Mouse (Mus musculus) forebrain, postnatal 0 days (tissue): Measurements from ENCODE around the gene Serpine1. TPM values are rescaled to one million over a fixed set of nuclear protein-coding genes. Genes with fewer than 3 reads are reported as not detected.

Experiments used
- ATAC-seq: fragments of 200-750 bp; cut with Nextera tagmentation; 2 replicates; pipeline ENCODE4 v1.8.0; 2017; ENCODE audit warnings: mild to moderate bottlenecking, moderate library complexity
- DNase-seq: peaks from one replicate; pipeline ENCODE4 v3.0.0-alpha.2; 2015
- H3K27ac ChIP-seq: fragments of 300-500 bp; sonication (generic); 2 replicates; pipeline ENCODE4 v1.5.1; 2014; ENCODE audit warnings: low read depth, mild to moderate bottlenecking, antibody characterized with exemption, low read length, moderate library complexity, mixed read lengths
- H3K27me3 ChIP-seq: fragments of 300-500 bp; sonication (generic); 2 replicates; pipeline ENCODE4 v1.6.1; 2014; ENCODE audit warnings: mild to moderate bottlenecking, low read length, mixed read lengths; ENCODE audit not compliant: insufficient read depth
- H3K36me3 ChIP-seq: fragments of 300-500 bp; sonication (generic); 2 replicates; pipeline ENCODE4 v1.6.1; 2014; ENCODE audit warnings: mild to moderate bottlenecking, moderate library complexity; ENCODE audit not compliant: insufficient read depth
- H3K4me1 ChIP-seq: fragments of 300-500 bp; sonication (generic); 2 replicates; pipeline ENCODE4 v1.6.1; 2014; ENCODE audit warnings: antibody characterized with exemption; ENCODE audit not compliant: insufficient read depth
- H3K4me2 ChIP-seq: fragments of 300-500 bp; sonication (generic); 2 replicates; pipeline ENCODE4 v1.6.1; 2014; ENCODE audit warnings: low read depth, mild to moderate bottlenecking, moderate library complexity
- H3K4me3 ChIP-seq: fragments of 300-500 bp; sonication (generic); 2 replicates; pipeline ENCODE4 v1.5.1; 2014; ENCODE audit warnings: low read depth, low read length, mixed read lengths
- H3K9ac ChIP-seq: fragments of 300-500 bp; sonication (generic); 2 replicates; pipeline ENCODE4 v1.6.1; 2014; ENCODE audit warnings: mild to moderate bottlenecking
- H3K9me3 ChIP-seq: fragments of 300-500 bp; sonication (generic); 2 replicates; pipeline ENCODE4 v1.6.1; 2016; ENCODE audit warnings: low read length
- CTCF ChIP-seq: sonication (generic); IDR thresholded peaks from 2 replicates; pipeline ENCODE4 v1.5.1; 2016; ENCODE audit warnings: antibody characterized with exemption, control low read depth, low read depth
- WGBS: fragments of 180-500 bp; shearing (Covaris S2); extraction: QIAGEN DNeasy Blood & Tissue Kit; methylation state at CpG from one replicate; pipeline ENCODE4 v1.1.7; 2014; 5-methylcytosine and 5-hydroxymethylcytosine counted together
- polyA plus RNA-seq: library from polyadenylated mRNA; unstranded; fragments of >200 nt; fragmentation: Nextera tagmentation; extraction: Ambion mirVana; gene quantifications from 2 replicates; pipeline ENCODE4 v1.2.1, GENCODE M21; 2015
- total RNA-seq: library from RNA; depleted of rRNA; stranded (reverse); fragments of >200 nt; gene quantifications from 2 replicates; pipeline ENCODE4 v1.2.3, GENCODE M21; 2014

Gene Serpine1
- total and polyA plus RNA-seq, 2 experiments from 2014 or later, result 0.28 to 3.1 TPM

- H3K9ac ChIP-seq, result no peak overlapping the region
- peaks cover 28% of the 10 kb centered on the region for H3K36me3 ChIP-seq
- H3K4me1 ChIP-seq, result peaks cover 8% of the 10 kb centered on the region
- ATAC-seq, result no peak
- H3K27me3 ChIP-seq, result no peaks in the 10 kb centered on the region
- no peak overlapping the region for H3K27ac ChIP-seq
- 98% methylated on average over 7 of the region's 7 CpGs for WGBS
- DNase-seq, result no peak
- H3K4me2 ChIP-seq, result no peak overlapping the region
- no peak overlapping the region for H3K4me3 ChIP-seq
- TF ChIP-seq CTCF, result no peak
- no peaks in the 10 kb centered on the region for H3K9me3 ChIP-seq
Measured at GRCm38 (mm10) chr5:137043997-137044396, 28.1 kb downstream of the Serpine1 start.

DNA sequence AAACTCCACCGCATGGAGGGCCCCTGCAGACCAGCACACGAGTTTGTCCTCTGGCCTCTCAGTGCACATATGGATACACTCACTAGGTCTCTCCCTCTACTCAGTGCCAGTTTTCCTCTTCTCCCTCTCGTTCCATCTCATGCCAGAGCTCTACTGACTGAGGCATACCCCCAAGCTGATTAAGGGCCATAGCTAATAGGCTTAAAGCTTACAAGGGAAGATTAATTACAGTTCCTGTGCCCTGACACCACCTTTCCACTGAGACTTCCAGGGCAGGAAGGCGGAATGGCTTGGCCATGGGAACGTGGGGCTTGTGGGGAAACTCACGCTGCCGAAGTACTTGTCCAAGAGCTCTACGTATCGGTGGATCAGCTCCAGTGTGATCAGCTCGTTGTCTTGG is 30.6 kb downstream of the Serpine1 start:
- DNase-seq (no peak), ATAC-seq (no peak)
- Histone ChIP-seq H3K4me1 (peaks cover 7% of the 10 kb centered on the region), H3K27me3 (no peaks in the 10 kb centered on the region), H3K36me3 (peaks cover 52% of the 10 kb centered on the region), H3K9me3 (no peaks in the 10 kb centered on the region), H3K4me3 (no peak overlapping the region), H3K4me2 (no peak overlapping the region), H3K9ac (no peak overlapping the region), H3K27ac (no peak overlapping the region)
- WGBS, result 86% methylated on average over 10 of the region's 10 CpGs
- no peak for TF ChIP-seq CTCF

GRCm38 (mm10) chr5:137039453-137039852 is 32.6 kb downstream of the Serpine1 start:
- Histone ChIP-seq H3K36me3 (peaks cover 65% of the 10 kb centered on the region), H3K27me3 (no peaks in the 10 kb centered on the region), H3K4me3 (no peak overlapping the region), H3K4me1 (no peaks in the 10 kb centered on the region), H3K9ac (no peak overlapping the region), H3K9me3 (no peaks in the 10 kb centered on the region), H3K4me2 (no peak overlapping the region), H3K27ac (no peak overlapping the region)
- ATAC-seq (no peak), DNase-seq (no peak)
- 94% methylated on average over 10 of the region's 10 CpGs for WGBS
- TF ChIP-seq CTCF, result no peak

GRCm38 (mm10) chr5:137036211-137036610 is 35.9 kb downstream of the Serpine1 start:
- Histone ChIP-seq H3K4me2 (no peak overlapping the region), H3K27ac (no peak overlapping the region), H3K4me3 (no peak overlapping the region), H3K4me1 (no peaks in the 10 kb centered on the region), H3K9me3 (no peaks in the 10 kb centered on the region), H3K36me3 (peaks cover 48% of the 10 kb centered on the region), H3K27me3 (peaks cover under 1% of the 10 kb centered on the region; the same call in 1 of the 2 replicates), H3K9ac (no peak overlapping the region)
- no peak for TF ChIP-seq CTCF
- no peak for ATAC-seq
- DNase-seq, result no peak
- 88% methylated on average over 13 of the region's 13 CpGs for WGBS

DNA sequence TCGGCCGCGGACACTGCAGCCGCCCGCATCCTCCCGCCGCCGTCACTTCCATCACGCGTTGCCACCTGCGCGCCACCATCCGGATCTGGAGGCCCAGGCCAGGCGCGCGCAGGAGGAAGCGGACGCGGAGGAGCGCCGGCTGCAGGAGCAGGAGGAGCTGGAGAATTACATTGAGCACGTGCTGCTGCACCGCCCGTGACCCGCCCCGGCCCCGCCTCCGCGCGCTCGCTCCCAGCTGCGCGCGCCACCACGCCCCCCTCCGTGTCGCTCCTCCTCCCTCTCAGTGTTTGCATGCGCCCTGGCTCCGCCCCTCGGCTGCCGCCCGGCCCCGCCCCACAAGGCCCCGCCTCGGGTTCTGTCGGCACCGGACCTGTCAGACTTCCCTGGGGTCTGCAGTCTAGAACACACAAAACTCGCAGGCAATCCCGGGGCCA is 39.4 kb downstream of the Serpine1 start:
- H3K4me3 ChIP-seq, result peak overlapping the region; percentile 53
- ATAC-seq (peak; percentile 66), DNase-seq (peak; percentile 83)
- peaks cover 25% of the 10 kb centered on the region for H3K36me3 ChIP-seq
- 6% methylated on average over 45 of the region's 49 CpGs for WGBS
- no peaks in the 10 kb centered on the region for H3K9me3 ChIP-seq
- H3K27ac ChIP-seq, result peak overlapping the region; percentile 62; the same call in 1 of the 2 replicates
- peaks cover 20% of the 10 kb centered on the region for H3K27me3 ChIP-seq
- H3K4me1 ChIP-seq, result no peaks in the 10 kb centered on the region
- no peak for TF ChIP-seq CTCF
- peak overlapping the region; percentile 99 for H3K4me2 ChIP-seq
- H3K9ac ChIP-seq, result peak overlapping the region; percentile 56

- Histone ChIP-seq H3K9me3 (no peaks in the 10 kb centered on the region), H3K4me3 (peak overlapping the region; percentile 53), H3K4me1 (no peaks in the 10 kb centered on the region), H3K27me3 (peaks cover 23% of the 10 kb centered on the region), H3K9ac (peak overlapping the region; percentile 56), H3K27ac (peak overlapping the region; percentile 62; the same call in 1 of the 2 replicates), H3K4me2 (peak overlapping the region; percentile 99), H3K36me3 (peaks cover 19% of the 10 kb centered on the region)
- WGBS, result 0% methylated on average over 33 of the region's 33 CpGs
- peak; percentile 54 for TF ChIP-seq CTCF
- DNase-seq (peak; percentile 61), ATAC-seq (peak; percentile 7; the same call in 1 of the 2 replicates)
Measured at GRCm38 (mm10) chr5:137032033-137032421, 40.0 kb downstream of the Serpine1 start.

GRCm38 (mm10) chr5:137031076-137032032 is 40.7 kb downstream of the Serpine1 start:
- H3K4me2 ChIP-seq, result peak overlapping the region; percentile 99
- ATAC-seq, result no peak
- no peaks in the 10 kb centered on the region for H3K4me1 ChIP-seq
- WGBS, result 1% methylated on average over 77 of the region's 78 CpGs
- peak; percentile 43 for DNase-seq
- peak overlapping the region; percentile 62; the same call in 1 of the 2 replicates for H3K27ac ChIP-seq
- H3K4me3 ChIP-seq, result peak overlapping the region; percentile 53
- H3K9me3 ChIP-seq, result no peaks in the 10 kb centered on the region
- H3K9ac ChIP-seq, result peak overlapping the region; percentile 56
- TF ChIP-seq CTCF, result no peak
- peaks cover 12% of the 10 kb centered on the region for H3K36me3 ChIP-seq
- peaks cover 30% of the 10 kb centered on the region for H3K27me3 ChIP-seq
